Mouse (Mus musculus) frontal cortex, adult 2 months (tissue): ENCODE measurements around the gene Cckar. TPM values are rescaled to one million over a fixed set of nuclear protein-coding genes. Genes with fewer than 3 reads are reported as not detected.
"Not testable (repeated sequence)": the region's sequence is repeated elsewhere in the genome, so short reads cannot be mapped to it uniquely, and the experiment has no call there.

Experiments used
- DNase-seq, 2 experiments: peaks; one replicate each; pipeline ENCODE4 v3.0.0; 2022; ENCODE audit warnings: low spot score in 1 of 2; ENCODE audit errors: extremely low spot score in 1 of 2
- polyA plus RNA-seq: library from polyadenylated mRNA; depleted of rRNA; stranded (reverse); fragments of >200 nt; gene quantifications from 2 replicates; pipeline ENCODE4 v1.2.3, GENCODE M21; 2012; rRNA removed

Gene Cckar
- polyA plus RNA-seq, 1 experiment = not detected

GRCm38 (mm10) chr5:53673493-53674150, 33.9 kb downstream of the Cckar start:
- not testable (repeated sequence) for DNase-seq

GRCm38 (mm10) chr5:53672352-53672751, 35.2 kb downstream of the Cckar start:
- peak; percentile 44 to 82 for DNase-seq

- DNase-seq = no peak
Measured at GRCm38 (mm10) chr5:53671507-53671906, 36.0 kb downstream of the Cckar start.

GRCm38 (mm10) chr5:53670321-53670938, 37.1 kb downstream of the Cckar start:
- DNase-seq = no peak

GRCm38 (mm10) chr5:53668021-53668420, 39.5 kb downstream of the Cckar start:
- DNase-seq = no peak

- no peak for DNase-seq
Measured at GRCm38 (mm10) chr5:53663665-53664064, 43.8 kb downstream of the Cckar start.

- no peak for DNase-seq
Measured at GRCm38 (mm10) chr5:53662413-53662812, 45.1 kb downstream of the Cckar start.

GRCm38 (mm10) chr5:53661508-53661907, 46.0 kb downstream of the Cckar start:
- no peak for DNase-seq

- peak in 1 of 2 experiments; percentile 31 for DNase-seq
Measured at GRCm38 (mm10) chr5:53657925-53658324, 49.6 kb downstream of the Cckar start.

GRCm38 (mm10) chr5:53656596-53656995, 50.9 kb downstream of the Cckar start:
- DNase-seq = no peak

Other genes with a start within 250 kb of the Cckar start
- gene Rbpj, start 241.6 kb downstream of the Cckar start, polyA plus RNA-seq = 22.2 and 23.0 TPM in 2 replicates
- gene Tbc1d19, start 101.9 kb upstream of the Cckar start, polyA plus RNA-seq = 60.9 and 65.4 TPM in 2 replicates